Mouse (Mus musculus): Measurements from ENCODE around the gene Psmb9. TPM values are rescaled to one million over a fixed set of nuclear protein-coding genes. Genes with fewer than 3 reads are reported as not detected.

Gene Psmb9
- polyA plus RNA-seq, 1 experiment from 2014 or later, result 2.1 TPM

GRCm38 (mm10) chr17:34179019-34179418 lies 8.5 kb downstream of the Psmb9 start:
- Histone ChIP-seq H3K4me2 (no peak overlapping the region), H3K4me3 (replicated peaks) (no peak overlapping the region), H3K27me3 (replicated peaks) (peaks cover 11% of the 10 kb centered on the region), H3K9ac (replicated peaks) (no peak overlapping the region), H3K27ac (replicated peaks) (no peak overlapping the region), H3K4me1 (no peaks in the 10 kb centered on the region), H3K36me3 (no peaks in the 10 kb centered on the region), H3K9me3 (replicated peaks) (no peaks in the 10 kb centered on the region)
- WGBS, result 71% methylated on average over 6 of the region's 6 CpGs
- no peak for ATAC-seq (ENCODE audit: low FRiP score)

GRCm38 (mm10) chr17:34177179-34177578 lies 10.4 kb downstream of the Psmb9 start:
- no peak for ATAC-seq (ENCODE audit: low FRiP score)
- Histone ChIP-seq H3K9ac (replicated peaks) (no peak overlapping the region), H3K4me2 (no peak overlapping the region), H3K27ac (replicated peaks) (no peak overlapping the region), H3K27me3 (replicated peaks) (peaks cover 4% of the 10 kb centered on the region; the same call in 1 of the 2 replicates), H3K9me3 (replicated peaks) (no peaks in the 10 kb centered on the region), H3K4me1 (no peaks in the 10 kb centered on the region), H3K36me3 (no peaks in the 10 kb centered on the region), H3K4me3 (replicated peaks) (no peak overlapping the region)
- WGBS, result 76% methylated on average over 4 of the region's 4 CpGs

GRCm38 (mm10) chr17:34174075-34174474 lies 13.5 kb downstream of the Psmb9 start:
- no peak overlapping the region for H3K4me3 ChIP-seq (replicated peaks)
- WGBS, result 72% methylated on average over 1 of the region's 1 CpGs
- ATAC-seq (ENCODE audit: low FRiP score), result no peak
- H3K9me3 ChIP-seq (replicated peaks), result no peaks in the 10 kb centered on the region
- H3K27me3 ChIP-seq (replicated peaks), result peaks cover 4% of the 10 kb centered on the region; the same call in 1 of the 2 replicates
- H3K27ac ChIP-seq (replicated peaks), result no peak overlapping the region
- no peak overlapping the region for H3K4me2 ChIP-seq
- no peaks in the 10 kb centered on the region for H3K36me3 ChIP-seq
- H3K4me1 ChIP-seq, result no peaks in the 10 kb centered on the region
- H3K9ac ChIP-seq (replicated peaks), result no peak overlapping the region

GRCm38 (mm10) chr17:34172528-34172927 lies 15.0 kb downstream of the Psmb9 start:
- H3K4me3 ChIP-seq (replicated peaks), result no peak overlapping the region
- ATAC-seq (ENCODE audit: low FRiP score), result no peak
- no peak overlapping the region for H3K4me2 ChIP-seq
- peaks cover 4% of the 10 kb centered on the region; the same call in 1 of the 2 replicates for H3K27me3 ChIP-seq (replicated peaks)
- no peaks in the 10 kb centered on the region for H3K36me3 ChIP-seq
- no peaks in the 10 kb centered on the region for H3K4me1 ChIP-seq
- WGBS, result 94% methylated on average over 5 of the region's 5 CpGs
- no peaks in the 10 kb centered on the region for H3K9me3 ChIP-seq (replicated peaks)
- no peak overlapping the region for H3K27ac ChIP-seq (replicated peaks)
- H3K9ac ChIP-seq (replicated peaks), result no peak overlapping the region

GRCm38 (mm10) chr17:34170877-34171498 lies 16.6 kb downstream of the Psmb9 start:
- no peak overlapping the region for H3K9ac ChIP-seq (replicated peaks)
- no peaks in the 10 kb centered on the region for H3K9me3 ChIP-seq (replicated peaks)
- peaks cover 4% of the 10 kb centered on the region; the same call in 1 of the 2 replicates for H3K27me3 ChIP-seq (replicated peaks)
- no peak overlapping the region for H3K4me2 ChIP-seq
- no peak overlapping the region for H3K27ac ChIP-seq (replicated peaks)
- 44% methylated on average over 13 of the region's 13 CpGs for WGBS
- no peaks in the 10 kb centered on the region for H3K4me1 ChIP-seq
- no peaks in the 10 kb centered on the region for H3K36me3 ChIP-seq
- ATAC-seq (ENCODE audit: low FRiP score), result no peak
- H3K4me3 ChIP-seq (replicated peaks), result no peak overlapping the region

- no peak overlapping the region for H3K4me2 ChIP-seq
- WGBS, result 31% methylated on average over 4 of the region's 4 CpGs
- no peaks in the 10 kb centered on the region for H3K4me1 ChIP-seq
- no peaks in the 10 kb centered on the region for H3K9me3 ChIP-seq (replicated peaks)
- ATAC-seq (ENCODE audit: low FRiP score), result no peak
- no peak overlapping the region for H3K27ac ChIP-seq (replicated peaks)
- H3K9ac ChIP-seq (replicated peaks), result no peak overlapping the region
- H3K36me3 ChIP-seq, result no peaks in the 10 kb centered on the region
- no peak overlapping the region for H3K4me3 ChIP-seq (replicated peaks)
- H3K27me3 ChIP-seq (replicated peaks), result peaks cover 3% of the 10 kb centered on the region; the same call in 1 of the 2 replicates
Measured at GRCm38 (mm10) chr17:34170487-34170876, 17.1 kb downstream of the Psmb9 start.

GRCm38 (mm10) chr17:34169279-34169678 lies 18.3 kb downstream of the Psmb9 start:
- Histone ChIP-seq H3K9ac (replicated peaks) (no peak overlapping the region), H3K36me3 (no peaks in the 10 kb centered on the region), H3K4me3 (replicated peaks) (no peak overlapping the region), H3K4me2 (no peak overlapping the region), H3K27me3 (replicated peaks) (no peaks in the 10 kb centered on the region; the same call in 1 of the 2 replicates), H3K4me1 (no peaks in the 10 kb centered on the region), H3K9me3 (replicated peaks) (no peaks in the 10 kb centered on the region), H3K27ac (replicated peaks) (no peak overlapping the region)
- no peak for ATAC-seq (ENCODE audit: low FRiP score)
- 0% methylated on average over 2 of the region's 2 CpGs for WGBS

GRCm38 (mm10) chr17:34165033-34165730 lies 22.4 kb downstream of the Psmb9 start:
- Histone ChIP-seq H3K4me1 (no peaks in the 10 kb centered on the region), H3K9ac (replicated peaks) (no peak overlapping the region), H3K9me3 (replicated peaks) (no peaks in the 10 kb centered on the region; the same call in 1 of the 2 replicates), H3K27ac (replicated peaks) (no peak overlapping the region), H3K4me3 (replicated peaks) (no peak overlapping the region), H3K27me3 (replicated peaks) (no peaks in the 10 kb centered on the region), H3K4me2 (no peak overlapping the region), H3K36me3 (no peaks in the 10 kb centered on the region)
- WGBS, result 82% methylated on average over 6 of the region's 6 CpGs
- ATAC-seq (ENCODE audit: low FRiP score), result no peak

GRCm38 (mm10) chr17:34164202-34164895 lies 23.2 kb downstream of the Psmb9 start:
- no peak overlapping the region for H3K9ac ChIP-seq (replicated peaks)
- H3K4me1 ChIP-seq, result no peaks in the 10 kb centered on the region
- H3K27ac ChIP-seq (replicated peaks), result no peak overlapping the region
- no peaks in the 10 kb centered on the region for H3K27me3 ChIP-seq (replicated peaks)
- no peaks in the 10 kb centered on the region; the same call in 1 of the 2 replicates for H3K9me3 ChIP-seq (replicated peaks)
- no peaks in the 10 kb centered on the region for H3K36me3 ChIP-seq
- 50% methylated on average over 9 of the region's 9 CpGs for WGBS
- H3K4me2 ChIP-seq, result no peak overlapping the region
- no peak overlapping the region for H3K4me3 ChIP-seq (replicated peaks)
- no peak for ATAC-seq (ENCODE audit: low FRiP score)

GRCm38 (mm10) chr17:34155534-34155933 lies 32.0 kb downstream of the Psmb9 start:
- Histone ChIP-seq H3K27ac (replicated peaks) (no peak overlapping the region), H3K4me1 (no peaks in the 10 kb centered on the region), H3K4me2 (no peak overlapping the region), H3K9me3 (replicated peaks) (no peaks in the 10 kb centered on the region; the same call in 1 of the 2 replicates), H3K9ac (replicated peaks) (no peak overlapping the region), H3K4me3 (replicated peaks) (no peak overlapping the region), H3K27me3 (replicated peaks) (no peaks in the 10 kb centered on the region), H3K36me3 (no peaks in the 10 kb centered on the region)
- ATAC-seq (ENCODE audit: low FRiP score), result no peak
- 61% methylated on average over 5 of the region's 5 CpGs for WGBS

GRCm38 (mm10) chr17:34152923-34153322 lies 34.6 kb downstream of the Psmb9 start, which contains the start of gene H2-DMb1:
TSS of gene H2-DMb1 (plus strand) at chr17:34153072.
- 73% methylated on average over 4 of the region's 4 CpGs for WGBS
- no peaks in the 10 kb centered on the region for H3K36me3 ChIP-seq
- no peak within 1 kb of the TSS for H3K27ac ChIP-seq (replicated peaks)
- H3K27me3 ChIP-seq (replicated peaks), result no peaks in the 10 kb centered on the region
- no peak for ATAC-seq (ENCODE audit: low FRiP score)
- H3K9me3 ChIP-seq (replicated peaks), result no peaks in the 10 kb centered on the region
- H3K4me1 ChIP-seq, result no peaks in the 10 kb centered on the region
- no peak within 1 kb of the TSS for H3K4me3 ChIP-seq (replicated peaks)
- H3K4me2 ChIP-seq, result no peak within 1 kb of the TSS
- H3K9ac ChIP-seq (replicated peaks), result no peak within 1 kb of the TSS

Measured in neural tube, embryonic 15.5 days (tissue).